Mouse (Mus musculus): ENCODE measurements around the gene Dip2b. TPM values are rescaled to one million over a fixed set of nuclear protein-coding genes. Genes with fewer than 3 reads are reported as not detected.

The Dip2b gene
- polyA plus RNA-seq, 1 experiment from 2014 or later: 5.0 TPM

DNA sequence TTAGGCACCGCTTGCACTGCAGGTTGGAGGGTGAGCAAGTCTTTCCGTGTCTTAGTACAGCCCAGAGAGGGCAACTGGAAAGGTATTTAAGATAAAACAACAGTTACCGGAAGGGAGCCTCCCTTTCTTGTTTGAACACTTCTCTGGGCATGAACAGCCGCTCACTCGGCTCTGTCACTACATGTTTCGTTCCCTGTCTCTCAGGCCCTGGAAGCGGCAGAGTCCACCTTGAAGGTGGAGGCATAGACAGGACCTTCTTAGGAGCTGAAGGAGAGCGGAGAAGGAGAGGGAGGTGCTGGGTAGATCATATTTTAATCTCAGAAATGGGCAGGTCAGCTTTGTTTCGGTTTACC is 3.6 kb downstream of the Dip2b start:
- Histone ChIP-seq H3K9me3 (ENCODE audit: control insufficient read depth) (no peaks in the 10 kb centered on the region), H3K9ac (ENCODE audit: low read depth, low read length) (no peak overlapping the region), H3K27ac (ENCODE audit: low read depth, low read length) (peak overlapping the region; percentile 46), H3K4me2 (replicated peaks; ENCODE audit: low read depth) (peak overlapping the region; percentile 25), H3K4me3 (ENCODE audit: low read depth, low read length) (no peak overlapping the region), H3K4me1 (replicated peaks; ENCODE audit: control insufficient read depth, insufficient read depth, low read length) (no peaks in the 10 kb centered on the region; the same call in none of the 2 replicates), H3K27me3 (replicated peaks; ENCODE audit: control insufficient read depth, insufficient read depth, low read length) (no peaks in the 10 kb centered on the region), H3K36me3 (ENCODE audit: control insufficient read depth, insufficient read depth) (peaks cover under 1% of the 10 kb centered on the region; the same call in 1 of the 2 replicates)
- WGBS: 47% methylated on average over 9 of the region's 9 CpGs
- no peak for ATAC-seq
- no peak for TF ChIP-seq CTCF (IDR thresholded peaks at IDR 0.05; ENCODE audit: low read depth)

DNA sequence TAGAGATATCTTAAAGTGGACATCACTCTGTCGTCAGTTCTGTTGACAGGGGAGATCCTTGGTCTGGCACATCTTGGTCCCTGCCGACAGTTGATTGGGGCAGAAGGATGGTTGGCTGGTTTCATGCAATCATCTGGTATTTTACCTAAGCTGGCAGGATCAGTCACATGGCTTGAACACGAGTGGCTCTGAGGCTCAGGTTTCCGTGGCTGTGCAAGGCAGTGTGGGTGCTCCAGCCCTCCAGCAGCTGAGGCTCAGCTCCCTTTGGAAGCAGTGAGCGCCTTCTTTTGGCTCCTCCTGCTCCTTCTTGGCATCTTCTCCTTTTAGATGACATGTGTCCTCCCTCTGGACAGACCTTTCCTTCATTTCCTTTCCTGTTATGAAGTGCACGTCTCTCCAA is 7.1 kb downstream of the Dip2b start:
- Histone ChIP-seq H3K27ac (ENCODE audit: low read depth, low read length) (no peak overlapping the region), H3K4me2 (replicated peaks; ENCODE audit: low read depth) (no peak overlapping the region), H3K9ac (ENCODE audit: low read depth, low read length) (no peak overlapping the region), H3K36me3 (ENCODE audit: control insufficient read depth, insufficient read depth) (peaks cover 4% of the 10 kb centered on the region; the same call in 1 of the 2 replicates), H3K9me3 (ENCODE audit: control insufficient read depth) (no peaks in the 10 kb centered on the region), H3K4me1 (replicated peaks; ENCODE audit: control insufficient read depth, insufficient read depth, low read length) (no peaks in the 10 kb centered on the region; the same call in 1 of the 2 replicates), H3K27me3 (replicated peaks; ENCODE audit: control insufficient read depth, insufficient read depth, low read length) (no peaks in the 10 kb centered on the region), H3K4me3 (ENCODE audit: low read depth, low read length) (no peak overlapping the region)
- ATAC-seq: no peak
- no peak for TF ChIP-seq CTCF (IDR thresholded peaks at IDR 0.05; ENCODE audit: low read depth)
- WGBS: 50% methylated on average over 6 of the region's 6 CpGs

- Histone ChIP-seq H3K9me3 (ENCODE audit: control insufficient read depth) (no peaks in the 10 kb centered on the region), H3K4me2 (replicated peaks; ENCODE audit: low read depth) (no peak overlapping the region), H3K36me3 (ENCODE audit: control insufficient read depth, insufficient read depth) (peaks cover 4% of the 10 kb centered on the region; the same call in 1 of the 2 replicates), H3K4me3 (ENCODE audit: low read depth, low read length) (no peak overlapping the region), H3K9ac (ENCODE audit: low read depth, low read length) (no peak overlapping the region), H3K4me1 (replicated peaks; ENCODE audit: control insufficient read depth, insufficient read depth, low read length) (no peaks in the 10 kb centered on the region), H3K27ac (ENCODE audit: low read depth, low read length) (no peak overlapping the region), H3K27me3 (replicated peaks; ENCODE audit: control insufficient read depth, insufficient read depth, low read length) (no peaks in the 10 kb centered on the region)
- 81% methylated on average over 7 of the region's 7 CpGs for WGBS
- no peak for ATAC-seq
- TF ChIP-seq CTCF (IDR thresholded peaks at IDR 0.05; ENCODE audit: low read depth): no peak
Measured at GRCm38 (mm10) chr15:100049496-100050087, 11.1 kb downstream of the Dip2b start.

DNA sequence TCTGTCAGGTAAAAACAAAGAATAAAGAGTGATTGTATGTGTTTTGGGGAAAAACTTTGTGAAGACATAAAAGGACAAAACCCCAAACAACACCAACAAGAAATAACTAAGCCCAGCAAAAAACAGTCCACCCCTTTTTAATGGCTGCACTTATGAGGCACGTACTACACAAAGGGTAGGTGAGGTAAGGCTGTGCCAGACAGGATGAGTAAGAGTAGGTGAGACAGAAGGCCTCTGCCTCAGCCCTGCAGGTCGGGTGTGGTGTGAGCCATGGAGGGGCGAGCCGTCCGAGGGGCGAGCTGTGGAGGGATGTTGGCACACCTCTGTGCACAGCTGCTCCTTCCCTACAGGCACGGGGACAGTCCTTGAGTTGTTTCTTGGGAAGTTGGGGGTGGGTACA is 12.5 kb downstream of the Dip2b start:
- Histone ChIP-seq H3K4me1 (replicated peaks; ENCODE audit: control insufficient read depth, insufficient read depth, low read length) (no peaks in the 10 kb centered on the region), H3K9ac (ENCODE audit: low read depth, low read length) (no peak overlapping the region), H3K36me3 (ENCODE audit: control insufficient read depth, insufficient read depth) (peaks cover 4% of the 10 kb centered on the region; the same call in 1 of the 2 replicates), H3K4me3 (ENCODE audit: low read depth, low read length) (no peak overlapping the region), H3K4me2 (replicated peaks; ENCODE audit: low read depth) (no peak overlapping the region), H3K27me3 (replicated peaks; ENCODE audit: control insufficient read depth, insufficient read depth, low read length) (no peaks in the 10 kb centered on the region), H3K9me3 (ENCODE audit: control insufficient read depth) (no peaks in the 10 kb centered on the region), H3K27ac (ENCODE audit: low read depth, low read length) (no peak overlapping the region)
- ATAC-seq: peak; percentile 41; the same call in 1 of the 2 replicates
- TF ChIP-seq CTCF (IDR thresholded peaks at IDR 0.05; ENCODE audit: low read depth): no peak
- 45% methylated on average over 7 of the region's 7 CpGs for WGBS

GRCm38 (mm10) chr15:100052726-100053125 is 14.3 kb downstream of the Dip2b start:
- no peak overlapping the region for H3K9ac ChIP-seq (ENCODE audit: low read depth, low read length)
- 55% methylated on average over 3 of the region's 3 CpGs for WGBS
- H3K4me1 ChIP-seq (replicated peaks; ENCODE audit: control insufficient read depth, insufficient read depth, low read length): no peaks in the 10 kb centered on the region
- TF ChIP-seq CTCF (IDR thresholded peaks at IDR 0.05; ENCODE audit: low read depth): no peak
- no peak overlapping the region for H3K27ac ChIP-seq (ENCODE audit: low read depth, low read length)
- H3K4me2 ChIP-seq (replicated peaks; ENCODE audit: low read depth): no peak overlapping the region
- no peak for ATAC-seq
- H3K36me3 ChIP-seq (ENCODE audit: control insufficient read depth, insufficient read depth): no peaks in the 10 kb centered on the region
- no peak overlapping the region for H3K4me3 ChIP-seq (ENCODE audit: low read depth, low read length)
- H3K27me3 ChIP-seq (replicated peaks; ENCODE audit: control insufficient read depth, insufficient read depth, low read length): no peaks in the 10 kb centered on the region
- no peaks in the 10 kb centered on the region for H3K9me3 ChIP-seq (ENCODE audit: control insufficient read depth)

DNA sequence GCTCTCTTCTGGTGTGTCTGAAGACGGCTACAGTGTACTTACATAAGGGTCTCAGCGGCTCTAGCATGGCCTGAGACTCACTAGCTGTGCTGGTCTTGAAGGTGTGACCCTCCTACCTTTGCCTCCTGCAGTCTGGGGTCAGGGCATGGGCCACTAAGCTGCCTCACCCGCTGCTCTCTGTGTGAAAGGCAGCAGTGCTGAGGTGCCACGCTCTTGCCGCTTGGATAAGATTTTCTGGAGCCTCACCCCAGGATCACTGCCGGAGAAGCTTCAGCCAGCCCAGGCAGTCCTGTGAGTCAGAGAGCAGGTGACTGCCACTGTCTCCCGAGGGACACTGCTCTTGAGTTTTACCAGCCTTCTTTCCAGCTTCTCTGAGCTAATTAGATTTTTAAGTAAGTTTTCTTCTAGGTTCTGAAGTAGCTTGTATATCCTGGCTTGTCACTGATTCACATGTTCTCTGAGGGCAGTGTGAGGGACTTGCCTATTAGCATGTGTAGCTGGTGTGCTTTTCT is 18.0 kb downstream of the Dip2b start:
- H3K27me3 ChIP-seq (replicated peaks; ENCODE audit: control insufficient read depth, insufficient read depth, low read length): no peaks in the 10 kb centered on the region
- peak; percentile 23; the same call in 1 of the 2 replicates for ATAC-seq
- H3K4me3 ChIP-seq (ENCODE audit: low read depth, low read length): no peak overlapping the region
- no peak overlapping the region for H3K4me2 ChIP-seq (replicated peaks; ENCODE audit: low read depth)
- no peak for TF ChIP-seq CTCF (IDR thresholded peaks at IDR 0.05; ENCODE audit: low read depth)
- H3K4me1 ChIP-seq (replicated peaks; ENCODE audit: control insufficient read depth, insufficient read depth, low read length): no peaks in the 10 kb centered on the region
- no peak overlapping the region for H3K9ac ChIP-seq (ENCODE audit: low read depth, low read length)
- H3K27ac ChIP-seq (ENCODE audit: low read depth, low read length): no peak overlapping the region
- H3K9me3 ChIP-seq (ENCODE audit: control insufficient read depth): no peaks in the 10 kb centered on the region
- WGBS: 77% methylated on average over 7 of the region's 7 CpGs
- H3K36me3 ChIP-seq (ENCODE audit: control insufficient read depth, insufficient read depth): 0 out of 2 replicates have a peak, but pooled peaks cover 3% of the 10 kb centered on the region

Data from intestine, postnatal 0 days (tissue).